Mouse (Mus musculus): ENCODE measurements around the gene Thbd. TPM values are rescaled to one million over a fixed set of nuclear protein-coding genes. Genes with fewer than 3 reads are reported as not detected.

The Thbd gene
- polyA plus RNA-seq, 1 experiment from 2014 or later, result 3.2 TPM

GRCm38 (mm10) chr2:148396209-148396608 lies 11.8 kb downstream of the Thbd start:
- Histone ChIP-seq H3K4me2 (no peak overlapping the region), H3K9ac (no peak overlapping the region), H3K4me3 (no peak overlapping the region), H3K27me3 (replicated peaks) (peaks cover 40% of the 10 kb centered on the region), H3K4me1 (0 out of 2 replicates have a peak, but pooled peaks cover 5% of the 10 kb centered on the region), H3K36me3 (no peaks in the 10 kb centered on the region), H3K27ac (no peak overlapping the region), H3K9me3 (replicated peaks) (no peaks in the 10 kb centered on the region)
- no peak for ATAC-seq
- 51% methylated on average over 10 of the region's 10 CpGs for WGBS (ENCODE audit: insufficient replicate concordance)

- Histone ChIP-seq H3K4me2 (peak within 1 kb of the TSS; percentile 70), H3K9ac (no peak within 1 kb of the TSS), H3K27ac (no peak within 1 kb of the TSS), H3K4me1 (0 out of 2 replicates have a peak, but pooled peaks cover 5% of the 10 kb centered on the region), H3K27me3 (replicated peaks) (peaks cover 40% of the 10 kb centered on the region), H3K9me3 (replicated peaks) (no peaks in the 10 kb centered on the region), H3K4me3 (peak within 1 kb of the TSS; percentile 46), H3K36me3 (no peaks in the 10 kb centered on the region)
- no peak for ATAC-seq
- 6% methylated on average over 68 of the region's 83 CpGs for WGBS (ENCODE audit: insufficient replicate concordance)
Observed at GRCm38 (mm10) chr2:148395131-148396051, 12.6 kb downstream of the Thbd start, which contains the start of gene Sstr4. TSS of gene Sstr4 (plus strand) at chr2:148395344.

- H3K36me3 ChIP-seq, result no peaks in the 10 kb centered on the region
- no peak overlapping the region for H3K4me2 ChIP-seq
- no peaks in the 10 kb centered on the region for H3K9me3 ChIP-seq (replicated peaks)
- no peak overlapping the region for H3K9ac ChIP-seq
- no peak overlapping the region for H3K27ac ChIP-seq
- ATAC-seq, result no peak
- H3K4me3 ChIP-seq, result no peak overlapping the region
- peaks cover 40% of the 10 kb centered on the region for H3K27me3 ChIP-seq (replicated peaks)
- 0 out of 2 replicates have a peak, but pooled peaks cover 5% of the 10 kb centered on the region for H3K4me1 ChIP-seq
Observed at GRCm38 (mm10) chr2:148393846-148394245, 14.1 kb downstream of the Thbd start.

GRCm38 (mm10) chr2:148393149-148393548 lies 14.8 kb downstream of the Thbd start:
- Histone ChIP-seq H3K27ac (no peak overlapping the region), H3K27me3 (replicated peaks) (peaks cover 40% of the 10 kb centered on the region), H3K9ac (no peak overlapping the region), H3K9me3 (replicated peaks) (no peaks in the 10 kb centered on the region), H3K4me2 (no peak overlapping the region), H3K4me3 (no peak overlapping the region), H3K36me3 (no peaks in the 10 kb centered on the region), H3K4me1 (0 out of 2 replicates have a peak, but pooled peaks cover 5% of the 10 kb centered on the region)
- 39% methylated on average over 1 of the region's 1 CpGs for WGBS (ENCODE audit: insufficient replicate concordance)
- no peak for ATAC-seq

GRCm38 (mm10) chr2:148387652-148388581 lies 20.1 kb downstream of the Thbd start:
- no peaks in the 10 kb centered on the region; the same call in 1 of the 2 replicates for H3K27me3 ChIP-seq (replicated peaks)
- no peak overlapping the region for H3K9ac ChIP-seq
- H3K36me3 ChIP-seq, result no peaks in the 10 kb centered on the region
- no peak for ATAC-seq
- no peaks in the 10 kb centered on the region for H3K4me1 ChIP-seq
- no peaks in the 10 kb centered on the region for H3K9me3 ChIP-seq (replicated peaks)
- WGBS (ENCODE audit: insufficient replicate concordance), result 60% methylated on average over 6 of the region's 6 CpGs
- no peak overlapping the region for H3K4me3 ChIP-seq
- H3K4me2 ChIP-seq, result no peak overlapping the region
- no peak overlapping the region for H3K27ac ChIP-seq

- H3K9me3 ChIP-seq (replicated peaks), result no peaks in the 10 kb centered on the region
- no peak overlapping the region for H3K4me3 ChIP-seq
- 68% methylated on average over 2 of the region's 2 CpGs for WGBS (ENCODE audit: insufficient replicate concordance)
- no peak overlapping the region for H3K27ac ChIP-seq
- no peak for ATAC-seq
- H3K36me3 ChIP-seq, result no peaks in the 10 kb centered on the region
- H3K4me1 ChIP-seq, result no peaks in the 10 kb centered on the region
- H3K9ac ChIP-seq, result no peak overlapping the region
- no peaks in the 10 kb centered on the region for H3K27me3 ChIP-seq (replicated peaks)
- H3K4me2 ChIP-seq, result no peak overlapping the region
Observed at GRCm38 (mm10) chr2:148386927-148387326, 21.1 kb downstream of the Thbd start.

GRCm38 (mm10) chr2:148386476-148386875 lies 21.5 kb downstream of the Thbd start:
- H3K4me2 ChIP-seq, result no peak overlapping the region
- H3K36me3 ChIP-seq, result no peaks in the 10 kb centered on the region
- no peaks in the 10 kb centered on the region for H3K4me1 ChIP-seq
- no peak overlapping the region for H3K9ac ChIP-seq
- 75% methylated on average over 3 of the region's 3 CpGs for WGBS (ENCODE audit: insufficient replicate concordance)
- no peaks in the 10 kb centered on the region for H3K9me3 ChIP-seq (replicated peaks)
- H3K4me3 ChIP-seq, result no peak overlapping the region
- no peak overlapping the region for H3K27ac ChIP-seq
- no peaks in the 10 kb centered on the region for H3K27me3 ChIP-seq (replicated peaks)
- ATAC-seq, result no peak

GRCm38 (mm10) chr2:148381076-148381475 lies 26.9 kb downstream of the Thbd start:
- no peaks in the 10 kb centered on the region for H3K27me3 ChIP-seq (replicated peaks)
- ATAC-seq, result no peak
- H3K27ac ChIP-seq, result no peak overlapping the region
- H3K9me3 ChIP-seq (replicated peaks), result no peaks in the 10 kb centered on the region
- 70% methylated on average over 2 of the region's 2 CpGs for WGBS (ENCODE audit: insufficient replicate concordance)
- no peak overlapping the region for H3K4me3 ChIP-seq
- no peak overlapping the region for H3K9ac ChIP-seq
- no peaks in the 10 kb centered on the region for H3K36me3 ChIP-seq
- no peaks in the 10 kb centered on the region for H3K4me1 ChIP-seq
- no peak overlapping the region for H3K4me2 ChIP-seq

- H3K4me2 ChIP-seq, result no peak overlapping the region
- no peak overlapping the region for H3K4me3 ChIP-seq
- WGBS (ENCODE audit: insufficient replicate concordance), result 59% methylated on average over 1 of the region's 1 CpGs
- ATAC-seq, result no peak
- no peaks in the 10 kb centered on the region for H3K27me3 ChIP-seq (replicated peaks)
- H3K4me1 ChIP-seq, result no peaks in the 10 kb centered on the region
- H3K9ac ChIP-seq, result no peak overlapping the region
- no peaks in the 10 kb centered on the region for H3K36me3 ChIP-seq
- no peak overlapping the region for H3K27ac ChIP-seq
- no peaks in the 10 kb centered on the region for H3K9me3 ChIP-seq (replicated peaks)
Observed at GRCm38 (mm10) chr2:148379899-148380413, 28.0 kb downstream of the Thbd start.

GRCm38 (mm10) chr2:148378817-148379342 lies 29.1 kb downstream of the Thbd start:
- Histone ChIP-seq H3K27me3 (replicated peaks) (no peaks in the 10 kb centered on the region), H3K4me2 (no peak overlapping the region), H3K27ac (no peak overlapping the region), H3K9me3 (replicated peaks) (no peaks in the 10 kb centered on the region), H3K4me3 (no peak overlapping the region), H3K36me3 (no peaks in the 10 kb centered on the region), H3K9ac (no peak overlapping the region), H3K4me1 (no peaks in the 10 kb centered on the region)
- WGBS (ENCODE audit: insufficient replicate concordance), result 39% methylated on average over 1 of the region's 1 CpGs
- ATAC-seq, result no peak

GRCm38 (mm10) chr2:148375326-148376150 lies 32.5 kb downstream of the Thbd start:
- H3K27me3 ChIP-seq (replicated peaks), result no peaks in the 10 kb centered on the region
- H3K4me1 ChIP-seq, result no peaks in the 10 kb centered on the region
- no peak overlapping the region for H3K4me2 ChIP-seq
- H3K36me3 ChIP-seq, result no peaks in the 10 kb centered on the region
- no peak overlapping the region for H3K27ac ChIP-seq
- ATAC-seq, result no peak
- no peak overlapping the region for H3K4me3 ChIP-seq
- H3K9ac ChIP-seq, result no peak overlapping the region
- no peaks in the 10 kb centered on the region for H3K9me3 ChIP-seq (replicated peaks)
- 32% methylated on average over 10 of the region's 10 CpGs for WGBS (ENCODE audit: insufficient replicate concordance)

Measured in liver, embryonic 12.5 days (tissue).